Mouse (Mus musculus) heart, postnatal 0 days (tissue): ENCODE results near the gene Scn8a.

Experiments
- CTCF ChIP-seq: IDR thresholded peaks from 2 replicates; pipeline ENCODE4 v1.5.1; 2016; ENCODE audit warnings: antibody characterized with exemption, control low read depth, low read depth
- EP300 ChIP-seq: IDR thresholded peaks from 2 replicates; pipeline ENCODE4 v1.6.1; 2016; ENCODE audit warnings: antibody characterized with exemption, low read depth

DNA sequence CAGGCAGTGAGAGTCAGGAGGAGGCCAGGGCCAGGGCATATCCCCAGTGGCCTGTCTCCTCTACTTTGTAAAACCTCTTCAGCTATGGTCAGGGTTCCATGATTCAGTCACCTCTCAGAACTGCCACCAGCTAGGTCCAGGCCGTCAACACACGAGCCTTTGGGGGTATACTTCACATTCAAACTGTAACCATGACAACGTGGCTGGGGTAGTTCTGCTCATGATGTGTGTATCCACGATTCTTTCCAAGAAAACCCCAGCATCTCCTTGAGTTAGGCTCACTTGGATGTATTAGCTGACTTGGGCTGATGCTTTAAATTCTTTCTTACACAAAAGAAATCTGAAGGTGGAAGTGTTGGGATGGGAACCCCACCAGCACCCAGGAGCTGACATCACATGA lies 218.6 kb downstream of the Scn8a start:
- TF ChIP-seq CTCF: no peak
- TF ChIP-seq EP300: no peak
